Mouse (Mus musculus) MEL (cell line): Measurements from ENCODE around the gene Pabpn1l.

ENCODE experiments used
- BHLHE40 ChIP-seq: IDR thresholded peaks from 2 replicates; pipeline ENCODE4 v1.6.1; 2012; ENCODE audit warnings: low read depth, mild to moderate bottlenecking, inconsistent platforms, low read length, improper control_type of control experiment, borderline replicate concordance
- CTCF ChIP-seq, 3 experiments: IDR thresholded peaks in 2 of 3; conservative IDR thresholded peaks in 1 of 3; 2 replicates each; pipeline ENCODE4 v1.5.1; 2011 to 2012; ENCODE audit warnings: low read length in 3 of 3, low read depth in 2 of 3, mild to moderate bottlenecking in 2 of 3, improper control_type of control experiment in 1 of 3, inconsistent platforms in 1 of 3, mixed read lengths in 1 of 3, moderate library complexity in 1 of 3; ENCODE audit not compliant: control insufficient read depth in 1 of 3, insufficient read depth in 1 of 3, poor library complexity in 1 of 3, severe bottlenecking in 1 of 3
- ELF1 ChIP-seq: IDR thresholded peaks from 2 replicates; pipeline ENCODE4 v1.6.1; 2014; ENCODE audit warnings: low read depth, mild to moderate bottlenecking, inconsistent platforms, low read length, improper control_type of control experiment, moderate library complexity
- HCFC1 ChIP-seq: IDR thresholded peaks from 2 replicates; pipeline ENCODE4 v1.6.1; 2012; ENCODE audit warnings: low read depth, mild to moderate bottlenecking, inconsistent platforms, low read length, improper control_type of control experiment, moderate library complexity
- MEF2A ChIP-seq: IDR thresholded peaks from 2 replicates; pipeline ENCODE4 v1.6.1; 2014; ENCODE audit warnings: low read depth, mild to moderate bottlenecking, inconsistent platforms, low read length, improper control_type of control experiment; ENCODE audit not compliant: poor library complexity, insufficient replicate concordance, severe bottlenecking; ENCODE audit errors: extremely low read depth
- POLR2A ChIP-seq, 2 experiments: IDR thresholded peaks; 2 replicates each; pipeline ENCODE4 v1.6.1; 2011 to 2012; ENCODE audit warnings: low read length in 2 of 2, mild to moderate bottlenecking in 2 of 2, control low read depth in 1 of 2, improper control_type of control experiment in 1 of 2, low read depth in 1 of 2, moderate library complexity in 1 of 2; ENCODE audit not compliant: control insufficient read depth in 1 of 2, insufficient read depth in 1 of 2, poor library complexity in 1 of 2
- POLR2AphosphoS2 ChIP-seq: IDR thresholded peaks from 2 replicates; pipeline ENCODE4 v1.6.1; 2011; ENCODE audit warnings: low read length, improper control_type of control experiment
- POLR2AphosphoS5 ChIP-seq: IDR thresholded peaks from 2 replicates; pipeline ENCODE4 v1.6.1; 2012; ENCODE audit warnings: low read depth, borderline replicate concordance, mild to moderate bottlenecking, inconsistent platforms, low read length, moderate library complexity, mixed read lengths
- RAD21 ChIP-seq: IDR thresholded peaks from 2 replicates; pipeline ENCODE4 v1.6.1; 2011; ENCODE audit warnings: mild to moderate bottlenecking, low read depth, low read length, improper control_type of control experiment
- TBP ChIP-seq: IDR thresholded peaks from 2 replicates; pipeline ENCODE4 v1.8.0; 2011; ENCODE audit warnings: low read depth, low read length, improper control_type of control experiment
- ZNF384 ChIP-seq: IDR thresholded peaks from 2 replicates; pipeline ENCODE4 v1.6.1; 2012; ENCODE audit warnings: low read depth, mild to moderate bottlenecking, inconsistent platforms, low read length, improper control_type of control experiment

- no peak for TF ChIP-seq RAD21
- TF ChIP-seq BHLHE40 = no peak
- TF ChIP-seq CTCF (IDR thresholded peaks at IDR 0.05 in 2 of 3, conservative IDR thresholded peaks at IDR 0.05 in 1 of 3; ENCODE audit: control insufficient read depth in 1 of 3, insufficient read depth in 1 of 3, low read depth in 2 of 3, low read length in 3 of 3, poor library complexity in 1 of 3, severe bottlenecking in 1 of 3) = no peak
- TF ChIP-seq HCFC1 = no peak
- no peak for TF ChIP-seq ELF1
- no peak for TF ChIP-seq ZNF384
- TF ChIP-seq POLR2AphosphoS2 = no peak
- no peak for TF ChIP-seq POLR2A (IDR thresholded peaks at IDR 0.05; ENCODE audit: control insufficient read depth in 1 of 2, insufficient read depth in 1 of 2, low read depth in 1 of 2, low read length in 2 of 2, poor library complexity in 1 of 2)
- TF ChIP-seq MEF2A = no peak
- TF ChIP-seq POLR2AphosphoS5 = no peak
- TF ChIP-seq TBP = no peak
These were observed 37.1 kb downstream of the Pabpn1l start for GRCm38 (mm10) chr8:122585411-122585891.
